In the genomic region with DNA sequence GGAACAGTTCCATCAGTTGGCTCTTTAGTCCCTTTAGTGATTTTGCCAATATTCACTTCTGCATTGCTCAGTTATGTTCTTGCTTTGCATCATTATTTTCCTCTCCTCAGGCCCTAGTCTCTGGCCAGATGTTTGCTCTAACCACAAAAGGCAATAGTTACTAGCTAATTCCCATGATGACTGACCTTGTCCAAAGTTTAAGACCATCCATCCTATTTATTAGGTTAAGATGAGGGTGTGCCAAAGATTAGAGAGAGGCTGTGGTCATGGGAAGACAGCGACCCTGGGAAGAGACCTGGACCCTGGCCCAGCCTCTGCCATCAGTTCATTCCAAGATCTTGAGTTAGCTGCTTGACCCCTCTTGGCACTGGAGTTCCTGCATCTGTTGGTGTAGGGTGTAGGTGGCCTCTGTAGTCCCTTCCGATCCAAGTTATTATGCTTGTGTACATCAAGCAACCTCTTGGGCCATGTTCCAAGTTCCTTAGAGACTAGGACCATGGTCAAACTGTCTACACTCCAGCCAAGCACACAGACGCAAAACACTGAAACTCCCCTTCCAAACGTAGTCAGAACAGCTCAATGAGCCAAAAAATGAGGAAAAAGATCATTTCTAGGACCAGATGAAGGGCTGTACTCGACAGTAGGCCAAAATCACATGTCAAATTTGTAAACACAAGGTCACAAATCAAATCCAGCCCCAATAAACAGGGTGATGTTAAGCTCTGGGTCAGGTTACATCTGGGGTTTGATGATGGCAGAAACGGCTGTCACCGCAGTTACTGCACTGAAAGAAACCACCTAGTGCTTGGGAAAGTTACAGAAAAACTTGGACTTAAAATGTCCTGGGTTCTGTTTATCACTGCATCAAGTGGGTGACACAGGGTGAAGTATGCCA, we compare ENCODE assay signal across 8 mouse cellular contexts.
DNase-seq lines count a peak whose midpoint lies in the region; ATAC-seq and TF ChIP-seq lines count a peak whose summit lies in the region.

No protein-coding gene starts in this region.

- 79% methylated on average over 7 of the region's 7 CpGs for WGBS in forebrain, embryonic 15.5 days

- TF ChIP-seq POLR2A in myocyte (IDR thresholded peaks at IDR 0.05; ENCODE audit: insufficient read length, low read depth), result no peak

- H3ac ChIP-seq in myocyte (ENCODE audit: control insufficient read depth, insufficient read length), result no peak overlapping the region

- H3K27ac ChIP-seq in gastrocnemius, adult 2 months, result peak overlapping the region; percentile 72
- H3K27ac ChIP-seq in forebrain, embryonic 15.5 days (replicated peaks), result no peak overlapping the region

- peak overlapping the region; percentile 18 for H3K4me2 ChIP-seq in myocyte (ENCODE audit: low read depth)
- no peak overlapping the region for H3K4me2 ChIP-seq in forebrain, embryonic 15.5 days (replicated peaks)

- intact Hi-C loops in gastrocnemius, adult 2 months (cut with DNase I), result no loop called here

- H3K9me3 ChIP-seq in forebrain, embryonic 15.5 days, result no peaks in the 10 kb centered on the region

- H3K4me1 ChIP-seq in forebrain, embryonic 15.5 days, result no peaks in the 10 kb centered on the region

- ATAC-seq in forebrain, embryonic 15.5 days (replicated peaks), result no peak
- ATAC-seq in granulocyte monocyte progenitor cell, adult 5-6 weeks (replicated peaks; ENCODE audit: poor library complexity, severe bottlenecking), result no peak

- no peaks in the 10 kb centered on the region for H3K27me3 ChIP-seq in myocyte (ENCODE audit: control insufficient read depth, insufficient read depth, insufficient read length)
- no peaks in the 10 kb centered on the region for H3K27me3 ChIP-seq in forebrain, embryonic 15.5 days

- peak; percentile 28 to 36 for DNase-seq in adrenal gland, postnatal 36 days
- DNase-seq in gastrocnemius, adult 2 months, result peak; percentile 74
- peak; percentile 58 to 72 for DNase-seq in kidney, adult 8-10 months
- no peak for DNase-seq in B cell, adult 2 months
- DNase-seq in frontal cortex, postnatal 14 days (ENCODE audit: low spot score in 2 of 2), result no peak

- no peak overlapping the region for H3K4me3 ChIP-seq in gastrocnemius, adult 2 months
- H3K4me3 ChIP-seq in myocyte, result no peak overlapping the region
- H3K4me3 ChIP-seq in forebrain, embryonic 15.5 days, result no peak overlapping the region

- no peaks in the 10 kb centered on the region for H3K79me2 ChIP-seq in myocyte (ENCODE audit: control insufficient read depth, insufficient read depth)

- no peak for TF ChIP-seq CTCF in gastrocnemius, adult 2 months (IDR thresholded peaks at IDR 0.05)

- H3K9ac ChIP-seq in forebrain, embryonic 15.5 days (replicated peaks), result no peak overlapping the region

- no peaks in the 10 kb centered on the region for H3K36me3 ChIP-seq in myocyte (ENCODE audit: control insufficient read depth, insufficient read depth)
- H3K36me3 ChIP-seq in forebrain, embryonic 15.5 days, result no peaks in the 10 kb centered on the region

TF ChIP-seq in myocyte, 11 proteins besides CTCF, POLR2A, EP300 and RAD21:
- TF ChIP-seq REST (IDR thresholded peaks at IDR 0.05; ENCODE audit: insufficient read depth, insufficient read length) (no peak), CEBPB (IDR thresholded peaks at IDR 0.05; ENCODE audit: insufficient read depth, poor library complexity, severe bottlenecking) (peak; percentile 72)

Comparison
In these comparisons a context has a peak if more than half of its experiments do, and no peak if none do; other contexts are left out.
1. DNase-seq: peak in adrenal gland, postnatal 36 days (2 of 2), gastrocnemius, adult 2 months (single experiment) and kidney, adult 8-10 months (2 of 2); none in B cell, adult 2 months (0 of 2) and frontal cortex, postnatal 14 days (0 of 2).